In genomic region chr16:20765244-20765643, GRCm38 (mm10) we compare ENCODE assay signal across 9 mouse cellular contexts. TPM values are rescaled to one million over a fixed set of nuclear protein-coding genes. Genes with fewer than 3 reads are reported as not detected.
DNase-seq lines count a peak whose midpoint lies in the region; ATAC-seq and TF ChIP-seq lines count a peak whose summit lies in the region.
"Had no signal": no experiment of that assay in that cellular context is flagged by ENCODE, and none has a peak within 500 bp of the region (broad histone marks: within the 10 kb centered on the region; RNA-seq: fewer than 3 reads in every experiment).

No protein-coding gene starts in this region.

- no peaks in the 10 kb centered on the region for H3K27me3 ChIP-seq in heart, postnatal 0 days (ENCODE audit: control insufficient read depth, insufficient read depth, low read length)
- H3K27me3 ChIP-seq in liver, embryonic 13.5 days, result no peaks in the 10 kb centered on the region

- no peaks in the 10 kb centered on the region for H3K4me1 ChIP-seq in heart, postnatal 0 days (ENCODE audit: control insufficient read depth, insufficient read depth)
- H3K4me1 ChIP-seq in liver, embryonic 13.5 days (replicated peaks), result no peaks in the 10 kb centered on the region
- H3K4me1 ChIP-seq: liver, embryonic 15.5 days had no signal

- TF ChIP-seq EP300 in heart, postnatal 0 days (IDR thresholded peaks at IDR 0.05; ENCODE audit: low read depth), result no peak

- 40% methylated on average over 9 of the region's 9 CpGs for whole genome bisulfite sequencing in heart, postnatal 0 days
- WGBS in liver, embryonic 13.5 days (ENCODE audit: insufficient replicate concordance), result 39% methylated on average over 9 of the region's 9 CpGs

- no peak overlapping the region for H3K27ac ChIP-seq in heart, postnatal 0 days (ENCODE audit: low read depth)
- no peak overlapping the region for H3K27ac ChIP-seq in liver, embryonic 13.5 days
- H3K27ac ChIP-seq: liver, embryonic 15.5 days had no signal

- no peak for DNase-seq in heart, postnatal 0 days (ENCODE audit: low spot score)
- no peak for DNase-seq in heart, adult 8-10 months (ENCODE audit: low spot score)
- peak; percentile 78 for DNase-seq in CD4-positive, CD25-positive, alpha-beta regulatory T cell, adult 2 months (ENCODE audit: low read depth, low spot score)
- DNase-seq in adrenal gland, adult 2 months, result peak; percentile 38
- DNase-seq in liver, embryonic 13.5 days, result peak; percentile 10
- peak; percentile 17 for DNase-seq in retina, postnatal 7 days (ENCODE audit: low read depth, low spot score)
- no peak for DNase-seq in left cerebral cortex, adult 8-10 months (ENCODE audit: low spot score in 2 of 2)

- no peak for ATAC-seq in heart, postnatal 0 days (ENCODE audit: insufficient read depth, low read depth)
- ATAC-seq in erythroblast, adult 5-6 weeks (replicated peaks; ENCODE audit: low FRiP score, poor library complexity, severe bottlenecking), result peak; percentile 64
- peak; percentile 15; the same call in 1 of the 2 replicates for ATAC-seq in liver, embryonic 13.5 days (ENCODE audit: low read depth)

- no peak overlapping the region for H3K4me3 ChIP-seq in heart, postnatal 0 days (ENCODE audit: low read depth, low read length)
- H3K4me3 ChIP-seq in liver, embryonic 13.5 days (replicated peaks), result no peak overlapping the region
- H3K4me3 ChIP-seq: liver, embryonic 15.5 days had no signal

- H3K4me2 ChIP-seq in heart, postnatal 0 days (ENCODE audit: low read depth, low read length), result no peak overlapping the region
- no peak overlapping the region for H3K4me2 ChIP-seq in liver, embryonic 13.5 days
- H3K4me2 ChIP-seq: liver, embryonic 15.5 days had no signal

- no peaks in the 10 kb centered on the region for H3K36me3 ChIP-seq in heart, postnatal 0 days (replicated peaks; ENCODE audit: control insufficient read depth, insufficient read depth, low read length)
- H3K36me3 ChIP-seq in liver, embryonic 13.5 days, result no peaks in the 10 kb centered on the region
- H3K36me3 ChIP-seq: liver, embryonic 15.5 days had no signal

- TF ChIP-seq CTCF in heart, postnatal 0 days (IDR thresholded peaks at IDR 0.05; ENCODE audit: low read depth), result peak; percentile 39

- no peak overlapping the region for H3K9ac ChIP-seq in heart, postnatal 0 days (replicated peaks; ENCODE audit: low read depth, low read length)
- no peak overlapping the region for H3K9ac ChIP-seq in liver, embryonic 13.5 days
- H3K9ac ChIP-seq: liver, embryonic 15.5 days had no signal

- H3K9me3 ChIP-seq in heart, postnatal 0 days (replicated peaks; ENCODE audit: control insufficient read depth, low read length), result no peaks in the 10 kb centered on the region
- no peaks in the 10 kb centered on the region for H3K9me3 ChIP-seq in liver, embryonic 13.5 days (replicated peaks)
- H3K9me3 ChIP-seq: liver, embryonic 15.5 days had no signal

RNA-seq across cellular contexts. Expression of gene Thpo, which starts 30.9 kb away (rescaled TPM):
- total RNA-seq in heart, postnatal 0 days (2014; rRNA removed; ENCODE audit: low replicate concordance), result 0.46 TPM in 1 of 2 replicates, not detected in the other
- polyA plus RNA-seq in heart, postnatal 0 days (2015; fragmentation: Nextera tagmentation; extraction: Ambion mirVana), result 0.12 and 0.14 TPM in 2 replicates
- total RNA-seq in heart, adult 8-10 months (2022), result under 1 TPM in 3 of 4 experiments, not detected in 1; 0.27 to 0.31 (median 0.28) TPM
- total RNA-seq in adrenal gland, adult 2 months (2021), result 1 to 10 TPM; 1.2 to 6.4 TPM
- polyA plus RNA-seq in adrenal gland, adult 2 months (2012; rRNA removed), result 9.7 and 15.3 TPM in 2 replicates
- total RNA-seq in erythroblast, adult 5-6 weeks (2015; ENCODE audit: low replicate concordance), result not detected in 2 replicates
- not detected in 2 replicates for total RNA-seq in erythroblast, adult 5-6 weeks (2017; ENCODE audit: low replicate concordance)
- polyA plus RNA-seq in liver, embryonic 13.5 days (2015; fragmentation: Nextera tagmentation; extraction: Ambion mirVana), result 3.2 and 4.0 TPM in 2 replicates
- 1 to 10 TPM; 5.2 to 7.2 (median 5.8) TPM for total RNA-seq in left cerebral cortex, adult 8-10 months (2022)

RNA-seq across cellular contexts. Expression of gene Chrd, which starts 32.3 kb away (rescaled TPM):
- total RNA-seq in heart, postnatal 0 days (2014; rRNA removed; ENCODE audit: low replicate concordance), result 9.7 and 13.9 TPM in 2 replicates
- 0.43 and 0.49 TPM in 2 replicates for polyA plus RNA-seq in heart, postnatal 0 days (2015; fragmentation: Nextera tagmentation; extraction: Ambion mirVana)
- 1 to 10 TPM; 1.4 to 3.3 (median 2.9) TPM for total RNA-seq in heart, adult 8-10 months (2022)
- 10 to 100 TPM in 1 of 2 experiments, 1 to 10 TPM in 1; 9.1 to 19.3 TPM for total RNA-seq in adrenal gland, adult 2 months (2021)
- polyA plus RNA-seq in adrenal gland, adult 2 months (2012; rRNA removed), result 41.4 and 43.5 TPM in 2 replicates
- not detected in 2 replicates for total RNA-seq in erythroblast, adult 5-6 weeks (2015; ENCODE audit: low replicate concordance)
- not detected in 2 replicates for total RNA-seq in erythroblast, adult 5-6 weeks (2017; ENCODE audit: low replicate concordance)
- 0.31 and 0.38 TPM in 2 replicates for polyA plus RNA-seq in liver, embryonic 13.5 days (2015; fragmentation: Nextera tagmentation; extraction: Ambion mirVana)
- total RNA-seq in left cerebral cortex, adult 8-10 months (2022), result 10 to 100 TPM; 26.7 to 42.0 (median 32.0) TPM

RNA-seq across cellular contexts. Expression of gene Clcn2, which starts 47.7 kb away (rescaled TPM):
- 4.6 and 16.9 TPM in 2 replicates for total RNA-seq in heart, postnatal 0 days (2014; rRNA removed; ENCODE audit: low replicate concordance)
- polyA plus RNA-seq in heart, postnatal 0 days (2015; fragmentation: Nextera tagmentation; extraction: Ambion mirVana), result 1.4 and 1.9 TPM in 2 replicates
- total RNA-seq in heart, adult 8-10 months (2022), result 1 to 10 TPM; 1.5 to 3.3 (median 2.1) TPM
- 10 to 100 TPM; 24.5 to 60.5 TPM for total RNA-seq in adrenal gland, adult 2 months (2021)
- polyA plus RNA-seq in adrenal gland, adult 2 months (2012; rRNA removed), result 198 and 282 TPM in 2 replicates
- total RNA-seq in erythroblast, adult 5-6 weeks (2015; ENCODE audit: low replicate concordance), result 1.7 and 5.0 TPM in 2 replicates
- 3.3 and 8.9 TPM in 2 replicates for total RNA-seq in erythroblast, adult 5-6 weeks (2017; ENCODE audit: low replicate concordance)
- 7.4 and 7.6 TPM in 2 replicates for polyA plus RNA-seq in liver, embryonic 13.5 days (2015; fragmentation: Nextera tagmentation; extraction: Ambion mirVana)
- 10 to 100 TPM; 63.2 to 75.5 (median 71.9) TPM for total RNA-seq in left cerebral cortex, adult 8-10 months (2022)

RNA-seq across cellular contexts. Expression of gene Polr2h, which starts 47.8 kb away (rescaled TPM):
- total RNA-seq in heart, postnatal 0 days (2014; rRNA removed; ENCODE audit: low replicate concordance), result 8.6 and 27.9 TPM in 2 replicates
- polyA plus RNA-seq in heart, postnatal 0 days (2015; fragmentation: Nextera tagmentation; extraction: Ambion mirVana), result 33.7 and 35.7 TPM in 2 replicates
- total RNA-seq in heart, adult 8-10 months (2022), result 10 to 100 TPM in 1 of 4 experiments, 1 to 10 TPM in 3; 7.8 to 11.2 (median 9.1) TPM
- 10 to 100 TPM; 31.2 to 45.2 TPM for total RNA-seq in adrenal gland, adult 2 months (2021)
- polyA plus RNA-seq in adrenal gland, adult 2 months (2012; rRNA removed), result 9.3 and 9.5 TPM in 2 replicates
- total RNA-seq in erythroblast, adult 5-6 weeks (2015; ENCODE audit: low replicate concordance), result 7.9 and 15.9 TPM in 2 replicates
- total RNA-seq in erythroblast, adult 5-6 weeks (2017; ENCODE audit: low replicate concordance), result 4.0 and 4.3 TPM in 2 replicates
- 59.1 and 64.7 TPM in 2 replicates for polyA plus RNA-seq in liver, embryonic 13.5 days (2015; fragmentation: Nextera tagmentation; extraction: Ambion mirVana)
- total RNA-seq in left cerebral cortex, adult 8-10 months (2022), result 10 to 100 TPM; 19.6 to 26.6 (median 21.2) TPM

Comparison
In these comparisons a context has a peak if more than half of its experiments do, and no peak if none do; other contexts are left out.
1. DNase-seq: peak in CD4-positive, CD25-positive, alpha-beta regulatory T cell, adult 2 months (single experiment), adrenal gland, adult 2 months (single experiment), liver, embryonic 13.5 days (single experiment) and retina, postnatal 7 days (single experiment); none in heart, postnatal 0 days (single experiment), heart, adult 8-10 months (single experiment) and left cerebral cortex, adult 8-10 months (0 of 2).